Mouse (Mus musculus) ovary, adult 18-20 months (tissue): ENCODE results near the gene Ccl5.

Experiments used
- DNase-seq: peaks from one replicate; pipeline ENCODE4 v3.0.0; 2022; ENCODE audit warnings: low spot score, mixed read lengths

Ccl5 gene

GRCm38 (mm10) chr11:83538705-83539314, 8.5 kb upstream of the Ccl5 start:
- no peak for DNase-seq

GRCm38 (mm10) chr11:83536831-83537230, 6.5 kb upstream of the Ccl5 start:
- no peak for DNase-seq

GRCm38 (mm10) chr11:83534609-83535423, 4.5 kb upstream of the Ccl5 start:
- peak; percentile 31 for DNase-seq

GRCm38 (mm10) chr11:83534143-83534542, 3.8 kb upstream of the Ccl5 start:
- no peak for DNase-seq

GRCm38 (mm10) chr11:83533192-83533591, 2.9 kb upstream of the Ccl5 start:
- no peak for DNase-seq

GRCm38 (mm10) chr11:83529024-83529423, 1.3 kb downstream of the Ccl5 start:
- DNase-seq, result no peak

- no peak for DNase-seq
Measured at GRCm38 (mm10) chr11:83522075-83522474, 8.2 kb downstream of the Ccl5 start, which contains the start of gene Heatr9. Gene Heatr9, minus strand, starts transcription at chr11:83522175.

- no peak for DNase-seq
Measured at GRCm38 (mm10) chr11:83518371-83518770, 11.9 kb downstream of the Ccl5 start.

GRCm38 (mm10) chr11:83517153-83517552, 13.2 kb downstream of the Ccl5 start:
- DNase-seq, result no peak

GRCm38 (mm10) chr11:83509521-83509920, 20.8 kb downstream of the Ccl5 start:
- DNase-seq, result no peak

GRCm38 (mm10) chr11:83504308-83504707, 26.0 kb downstream of the Ccl5 start:
- DNase-seq, result no peak

GRCm38 (mm10) chr11:83495571-83495970, 34.7 kb downstream of the Ccl5 start:
- DNase-seq, result no peak

GRCm38 (mm10) chr11:83491488-83491887, 38.8 kb downstream of the Ccl5 start:
- DNase-seq, result no peak
